Mouse (Mus musculus) lung, adult 2 months (tissue): ENCODE data around the gene Olfr631.

Experiments used
- CTCF ChIP-seq: fragments of 200-500 bp; IDR thresholded peaks from 2 replicates; pipeline ENCODE4 v1.5.1; 2011; ENCODE audit warnings: mild to moderate bottlenecking, low read length, control low read depth; ENCODE audit not compliant: insufficient read depth
- POLR2A ChIP-seq: fragments of 200-500 bp; IDR thresholded peaks from 2 replicates; pipeline ENCODE4 v1.6.1; 2011; ENCODE audit warnings: low read depth, mild to moderate bottlenecking, control low read depth, low read length, borderline replicate concordance; ENCODE audit errors: extremely low read depth

DNA sequence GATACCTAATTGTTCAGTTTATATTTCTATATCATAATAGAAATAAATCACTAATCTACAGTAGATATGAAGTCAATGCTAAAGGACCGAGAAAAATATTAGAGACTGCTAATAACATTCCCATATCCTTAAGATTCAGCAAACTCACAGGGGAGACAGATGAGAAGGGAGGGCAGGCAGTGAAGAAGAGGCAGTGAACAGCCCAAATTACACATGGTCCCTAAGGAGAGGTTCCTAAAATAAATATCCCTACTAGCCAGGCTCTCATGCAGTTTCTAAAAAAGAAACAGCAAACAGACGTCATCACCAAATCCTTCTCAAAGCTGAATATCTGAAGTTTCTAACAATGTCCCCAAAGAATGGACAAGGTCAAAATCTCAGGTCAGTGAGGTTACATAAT lies 25.4 kb upstream of the Olfr631 start, which contains the start of gene Olfr65:
- TF ChIP-seq POLR2A (no peak), CTCF (no peak)
